Mouse (Mus musculus) left cerebral cortex, postnatal 10 days (tissue): ENCODE measurements around the gene Atp2b4. TPM values are rescaled to one million over a fixed set of nuclear protein-coding genes. Genes with fewer than 3 reads are reported as not detected.
"Not testable (repeated sequence)": the region's sequence is repeated elsewhere in the genome, so short reads cannot be mapped to it uniquely, and the experiment has no call there.

ENCODE experiments used
- DNase-seq, 2 experiments: peaks; one replicate each; pipeline ENCODE4 v3.0.0; 2021 to 2022; ENCODE audit warnings: low spot score in 2 of 2, mixed read lengths in 1 of 2; ENCODE audit errors: extremely low spot score in 1 of 2
- intact Hi-C: fragments of 180-260 bp; cut with DNase I; formaldehyde crosslinking; loops from one replicate; pipeline ENCODE4 v1.15.1; 2025
- total RNA-seq, 2 experiments: library from RNA; stranded (reverse); gene quantifications; 2 replicates each; pipeline ENCODE4 v1.2.3; 2021

Atp2b4 gene
- total RNA-seq, 2 experiments from 2014 or later, result 257 to 273 TPM

DNA sequence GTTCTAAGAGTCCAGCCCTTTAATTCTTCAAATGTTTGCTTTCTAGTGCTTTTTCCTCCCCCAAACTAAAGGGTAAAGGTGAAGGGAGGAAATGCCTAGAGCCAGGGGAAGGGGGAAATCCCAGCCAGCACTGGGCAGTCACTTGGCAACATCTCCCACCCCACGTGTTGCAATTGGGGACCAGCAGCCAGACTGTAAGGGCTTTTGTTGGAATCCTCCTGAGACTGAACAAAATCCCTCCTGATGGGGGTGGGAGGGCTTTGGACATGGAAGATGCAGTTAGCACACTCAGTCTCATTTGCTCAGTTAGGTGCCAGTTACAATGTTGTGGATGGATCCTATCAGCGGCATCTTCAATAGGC lies 87.9 kb downstream of the Atp2b4 start:
- intact Hi-C loops, result no loop called here
- no peak for DNase-seq

DNA sequence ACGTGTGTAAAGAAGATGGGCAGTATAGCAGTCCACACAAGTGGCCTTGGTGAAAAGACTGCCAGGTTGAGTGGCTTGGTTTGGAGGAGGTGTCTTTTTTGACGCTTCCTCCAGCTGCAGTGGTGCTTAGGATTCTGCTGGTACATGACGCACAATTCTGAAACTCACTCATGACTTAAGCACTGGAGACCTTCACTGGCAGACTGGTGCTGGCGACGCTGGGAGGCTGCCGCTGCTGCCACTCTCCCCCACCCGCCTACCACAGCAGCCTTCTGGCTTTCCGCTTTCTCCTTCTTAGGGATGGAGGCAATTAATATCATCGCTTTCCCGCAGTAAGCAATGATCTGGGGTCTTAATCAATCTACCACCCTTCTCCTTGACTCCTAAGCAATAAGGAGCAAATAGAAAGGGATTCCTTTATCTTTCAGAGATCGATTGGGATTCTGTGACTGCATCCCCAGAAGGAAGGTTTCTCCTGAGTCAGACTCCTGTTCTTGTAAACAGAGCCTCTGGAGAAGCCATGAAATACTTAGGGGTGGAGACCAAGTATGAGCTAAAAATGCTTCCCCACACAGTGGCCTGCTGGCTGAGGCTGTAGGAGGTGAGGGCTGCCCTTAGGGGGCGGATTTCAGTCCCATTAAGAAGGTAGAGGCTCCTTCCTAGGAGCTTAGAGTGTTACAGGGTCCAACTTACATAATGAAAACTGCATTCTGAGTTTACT lies 88.4 kb downstream of the Atp2b4 start:
- DNase-seq, result no peak
- intact Hi-C loops, result no loop called here

DNA sequence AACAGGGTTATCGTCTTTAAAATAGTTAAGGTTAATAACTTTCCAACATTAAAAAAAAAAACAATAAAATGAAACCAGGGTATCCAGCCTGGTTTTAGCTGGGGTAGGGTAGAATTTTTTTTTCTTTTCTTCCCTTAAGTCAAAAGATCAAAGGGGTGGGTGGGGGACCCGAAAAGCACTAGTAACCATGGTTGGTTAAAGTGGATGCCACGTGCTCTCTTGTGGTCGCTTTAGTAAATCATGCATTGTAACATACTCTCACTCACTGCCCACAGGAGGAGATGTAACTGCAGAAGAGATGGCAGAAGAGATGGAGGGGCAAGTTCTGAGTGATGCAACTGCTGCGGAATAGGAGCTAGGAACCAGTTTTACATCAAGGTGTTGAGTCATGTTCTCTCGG lies 89.5 kb downstream of the Atp2b4 start:
- intact Hi-C loops, result no loop called here

DNA sequence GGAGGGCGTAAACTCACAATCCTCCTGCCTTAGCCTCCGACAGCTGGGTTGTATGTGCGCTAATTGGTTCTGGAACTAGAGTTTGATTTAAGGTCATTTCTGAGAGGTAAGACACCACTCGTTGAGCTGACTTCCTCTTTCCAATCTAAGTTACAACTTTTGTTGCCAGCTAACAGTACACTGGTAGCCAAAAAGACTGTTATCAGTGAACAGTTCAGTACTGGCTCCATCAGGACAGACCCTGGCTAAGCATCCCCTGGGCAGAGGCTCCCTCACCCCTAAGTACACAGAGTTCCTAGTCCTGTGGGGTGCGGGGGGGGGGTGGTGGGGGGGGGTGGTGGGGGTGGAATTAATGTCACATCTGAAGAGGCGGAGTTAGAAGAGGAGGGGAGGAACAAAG lies 89.9 kb downstream of the Atp2b4 start:
- intact Hi-C loops, result no loop called here
- DNase-seq, result no peak

More for the DNA sequence above, 89.5 kb downstream of the Atp2b4 start:
- DNase-seq, result no peak

DNA sequence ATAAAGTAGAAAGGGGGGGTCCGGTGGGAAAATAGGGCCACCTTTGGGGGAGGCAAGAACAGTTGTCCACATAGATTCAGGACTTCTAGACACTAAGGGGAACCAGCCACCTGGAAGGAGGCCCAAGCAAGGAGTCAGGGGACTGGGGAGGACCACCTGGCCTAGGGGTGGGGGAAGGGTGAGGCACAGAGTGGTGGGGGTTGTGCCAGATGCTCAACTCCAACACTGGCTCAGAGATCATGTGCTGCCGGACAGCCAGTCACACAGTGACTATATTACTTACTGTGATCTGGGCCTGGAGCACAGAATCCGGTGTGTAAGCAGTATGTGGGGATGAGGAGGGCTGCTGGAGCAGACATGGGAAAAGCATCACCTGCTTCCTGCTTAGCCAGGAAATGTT lies 91.5 kb downstream of the Atp2b4 start:
- intact Hi-C loops, result no loop called here
- no peak for DNase-seq

DNA sequence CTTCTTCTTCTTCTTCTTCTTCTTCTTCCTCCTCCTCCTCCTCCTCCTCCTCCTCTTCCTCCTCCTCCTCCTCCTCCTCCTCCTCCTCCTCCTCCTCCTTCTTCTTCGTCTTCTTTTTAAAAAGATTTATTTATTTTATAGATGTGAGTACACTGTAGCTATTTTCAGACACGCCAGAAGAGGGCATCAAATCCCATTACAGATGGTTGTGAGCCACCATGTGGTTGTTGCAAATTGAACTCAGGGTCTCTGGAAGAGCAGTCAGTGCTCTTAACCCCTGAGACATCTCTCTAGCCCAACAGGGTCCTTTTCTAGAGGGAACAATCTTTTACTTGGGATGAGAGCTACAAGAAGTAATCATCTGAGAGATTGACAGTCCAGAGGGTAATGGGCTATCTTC lies 99.0 kb downstream of the Atp2b4 start:
- DNase-seq, intact Hi-C loops: not testable (repeated sequence)

DNA sequence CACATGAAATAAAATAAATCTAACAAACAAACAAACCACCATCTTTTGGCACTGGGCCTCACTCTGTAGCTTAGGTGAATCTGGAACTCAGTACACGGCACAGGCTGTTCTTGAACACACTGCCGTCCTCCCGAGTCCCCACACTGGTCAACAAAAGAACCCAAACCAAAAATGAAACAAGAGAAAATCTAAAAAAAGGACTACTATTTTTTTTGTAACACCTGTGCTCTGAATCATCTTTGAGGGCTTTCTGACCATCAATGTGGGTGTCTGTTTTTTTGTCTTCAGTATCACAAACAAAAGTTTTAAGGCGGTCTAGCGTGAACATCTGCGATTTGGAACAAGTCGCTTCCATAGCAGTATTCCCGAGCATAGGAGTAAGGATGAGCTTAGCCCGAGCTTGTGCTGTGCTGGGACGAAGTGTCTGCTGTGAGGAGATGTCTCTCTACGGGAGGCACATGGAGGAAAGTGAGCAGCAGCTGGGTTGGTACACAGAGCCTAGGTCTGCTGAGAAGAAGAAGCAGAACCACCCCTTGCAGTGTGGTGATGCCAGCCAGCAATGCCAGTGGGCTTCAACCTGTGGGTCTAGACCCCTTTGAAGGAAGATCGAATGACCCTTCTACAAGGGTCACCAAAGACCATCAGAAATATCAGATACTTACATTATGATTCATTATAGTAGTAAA lies 102.8 kb downstream of the Atp2b4 start:
- intact Hi-C loops, result no loop called here

DNA sequence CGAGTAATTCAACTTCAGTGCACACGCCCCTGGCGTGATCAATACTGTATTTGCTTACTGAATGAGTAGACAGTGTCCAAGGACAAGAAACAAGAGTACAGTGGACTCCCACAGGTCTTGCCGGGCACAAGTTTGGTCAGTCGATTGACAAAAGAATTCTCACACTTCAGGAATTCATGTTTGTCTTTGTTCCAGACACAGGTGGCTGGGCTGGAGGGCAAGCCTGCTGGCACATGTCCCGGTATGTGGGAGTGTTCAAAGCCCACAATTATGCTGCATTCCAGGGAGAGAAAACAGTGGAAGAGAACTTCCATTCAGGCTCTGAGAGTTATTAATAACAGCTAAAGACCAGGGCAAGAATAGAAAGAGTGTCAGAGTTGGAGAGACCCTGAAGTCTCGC lies 104.9 kb downstream of the Atp2b4 start:
- DNase-seq, result peak in 1 of 2 experiments; percentile 78
- intact Hi-C loops, result no loop called here

More for the DNA sequence above, 102.8 kb downstream of the Atp2b4 start:
- no peak for DNase-seq

DNA sequence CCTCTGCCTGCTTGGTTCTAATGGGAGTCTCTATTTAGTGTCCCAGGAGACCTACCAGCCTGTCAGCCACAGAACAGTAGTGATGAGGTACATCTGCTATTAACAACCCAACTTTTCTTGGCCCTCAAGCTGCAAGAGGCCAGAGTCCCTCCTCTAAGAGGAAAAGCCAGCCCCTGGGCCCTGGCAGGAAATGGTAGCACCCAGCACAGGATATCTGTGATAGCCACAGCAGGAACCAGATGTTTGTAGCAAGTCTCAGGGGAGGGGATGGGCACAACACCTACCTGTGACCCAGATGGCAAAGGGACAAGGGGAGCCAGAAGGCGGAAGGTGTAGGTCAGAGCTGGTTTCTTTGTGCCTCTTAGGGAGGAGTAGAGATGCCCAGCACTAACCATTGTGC lies 106.0 kb downstream of the Atp2b4 start:
- no peak for DNase-seq
- intact Hi-C loops, result no loop called here

DNA sequence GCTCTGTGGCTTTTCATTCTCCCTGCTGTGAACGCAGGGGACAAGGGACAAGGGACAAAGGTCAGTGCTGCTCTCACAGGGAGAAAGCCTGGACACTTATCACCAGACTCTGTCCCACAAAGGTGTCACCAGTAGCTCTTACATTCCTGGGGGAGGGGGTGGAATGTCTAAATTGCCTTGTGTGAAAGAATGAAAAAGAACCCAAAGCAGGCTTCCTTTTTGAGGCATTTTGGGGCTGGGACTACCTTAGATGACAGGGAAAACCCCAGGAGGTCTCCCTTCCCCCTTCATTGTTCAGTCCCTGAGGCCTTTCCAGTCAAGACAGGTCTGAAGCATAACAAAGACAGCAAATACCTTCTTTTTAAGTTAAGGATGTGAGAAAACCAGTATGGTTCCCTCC lies 106.5 kb downstream of the Atp2b4 start:
- intact Hi-C loops, result no loop called here
- DNase-seq, result no peak

DNA sequence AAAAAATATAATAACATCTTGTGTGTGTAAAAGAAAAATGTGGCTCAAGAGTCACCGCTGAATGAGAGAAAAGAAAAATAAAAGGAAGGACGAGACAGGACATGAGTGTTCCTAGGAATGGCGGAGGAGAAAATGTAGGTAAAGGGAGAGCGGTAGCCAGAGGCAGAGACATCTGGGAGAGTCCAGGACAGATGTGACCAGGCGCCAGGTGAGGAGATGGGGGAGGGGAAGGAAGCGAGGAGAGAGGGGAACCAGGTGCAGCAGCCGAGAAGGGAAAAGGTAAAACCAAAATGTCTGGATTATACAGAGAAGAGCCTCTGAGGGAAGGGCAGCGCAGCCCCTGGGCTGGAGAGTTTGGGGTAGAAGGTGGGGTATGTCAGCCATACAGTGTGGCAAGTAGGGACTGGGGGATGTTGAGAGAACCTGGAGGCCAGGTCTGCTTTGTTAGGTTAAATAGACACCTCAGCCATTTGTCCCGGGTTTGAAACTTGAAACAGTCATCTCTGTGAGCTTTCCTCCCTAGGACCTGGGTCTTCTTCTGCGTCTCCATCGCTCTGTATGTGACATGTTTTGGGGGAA lies 107.2 kb downstream of the Atp2b4 start:
- DNase-seq, result no peak
- intact Hi-C loops, result no loop called here

DNA sequence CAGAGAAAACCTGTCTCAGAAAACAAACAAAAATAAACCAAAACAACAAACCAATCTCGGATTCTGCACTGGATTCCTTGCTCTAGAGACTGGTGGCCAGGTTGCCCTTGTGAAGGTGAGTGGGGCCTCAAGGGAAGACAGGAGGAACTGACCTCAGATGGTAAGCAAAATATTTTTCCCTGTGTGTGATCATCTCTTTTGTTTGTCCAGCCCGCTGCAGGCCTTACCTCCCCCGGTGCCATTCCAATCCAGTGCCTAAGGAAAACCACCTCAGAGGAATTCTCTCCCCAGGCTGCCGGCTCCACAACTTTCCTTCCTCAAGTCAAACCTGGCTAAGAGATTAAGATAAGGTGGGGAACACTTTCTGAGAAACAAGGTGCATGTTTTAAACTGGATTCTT lies 108.6 kb downstream of the Atp2b4 start:
- DNase-seq, result no peak
- intact Hi-C loops, result no loop called here

DNA sequence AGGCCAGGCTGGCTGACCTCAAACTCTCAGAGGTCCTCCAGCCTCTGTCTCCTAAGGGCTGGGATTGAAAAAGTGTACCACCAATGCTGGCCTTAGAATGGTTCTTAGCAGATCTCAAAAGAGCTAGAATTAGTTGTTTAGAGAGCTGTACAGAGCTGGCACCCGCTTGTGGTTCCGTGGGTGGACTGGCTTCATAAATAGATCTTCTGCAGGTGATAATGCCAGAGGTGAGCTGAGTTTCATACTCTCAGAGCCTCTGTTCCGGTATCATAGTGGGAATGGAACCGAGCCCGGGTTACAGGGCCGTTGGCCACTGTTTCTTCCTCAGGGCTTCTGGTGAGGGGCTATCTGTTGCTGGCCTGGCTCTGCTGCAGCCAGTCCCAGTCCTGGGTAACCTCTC lies 109.8 kb downstream of the Atp2b4 start:
- intact Hi-C loops, result no loop called here
- DNase-seq, result no peak

DNA sequence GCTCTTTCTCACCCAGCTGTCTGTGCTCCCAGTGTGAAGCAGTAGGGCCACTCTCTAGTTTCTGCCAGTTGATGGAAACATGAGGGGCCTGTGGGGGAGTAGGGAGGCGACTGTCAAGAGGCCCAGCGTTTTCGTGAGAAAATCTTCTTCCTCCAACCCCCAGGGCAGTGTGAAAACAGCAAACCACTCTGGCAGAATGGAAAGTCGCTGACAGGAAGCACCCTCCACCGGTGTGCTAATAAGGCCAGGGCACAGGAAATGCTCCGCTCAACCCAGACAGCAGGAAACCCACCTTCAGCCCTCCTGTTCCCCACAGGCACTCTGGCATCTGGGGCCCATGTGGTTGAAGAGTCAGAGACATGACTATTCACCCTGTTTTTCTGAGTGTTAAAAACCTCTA lies 110.9 kb downstream of the Atp2b4 start, which contains the start of gene Lax1:
Gene Lax1 (minus strand): TSS at position 212 of the 400 bp plus-strand sequence.
- DNase-seq, result no peak
- intact Hi-C loops, result no loop called here

DNA sequence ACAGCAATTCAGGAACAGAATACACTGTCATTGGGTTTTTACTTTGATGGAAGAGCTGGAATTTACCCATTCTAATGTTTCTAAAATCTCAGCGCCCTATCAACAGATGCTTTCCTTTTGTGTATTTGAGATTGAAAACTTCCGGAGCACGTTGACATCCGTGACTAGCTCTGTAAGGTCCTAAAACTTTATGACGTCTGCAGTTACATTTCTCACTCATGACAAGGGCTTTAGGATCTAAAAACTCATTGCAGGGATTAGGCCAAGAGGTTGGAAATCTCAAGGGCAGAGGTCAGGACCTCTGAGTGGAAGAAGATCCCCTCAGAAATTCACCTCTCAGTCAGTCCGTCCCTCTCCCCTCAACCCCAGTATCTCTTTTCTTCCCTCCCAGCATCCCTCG lies 112.5 kb downstream of the Atp2b4 start:
- no peak for DNase-seq
- intact Hi-C loops, result no loop called here

DNA sequence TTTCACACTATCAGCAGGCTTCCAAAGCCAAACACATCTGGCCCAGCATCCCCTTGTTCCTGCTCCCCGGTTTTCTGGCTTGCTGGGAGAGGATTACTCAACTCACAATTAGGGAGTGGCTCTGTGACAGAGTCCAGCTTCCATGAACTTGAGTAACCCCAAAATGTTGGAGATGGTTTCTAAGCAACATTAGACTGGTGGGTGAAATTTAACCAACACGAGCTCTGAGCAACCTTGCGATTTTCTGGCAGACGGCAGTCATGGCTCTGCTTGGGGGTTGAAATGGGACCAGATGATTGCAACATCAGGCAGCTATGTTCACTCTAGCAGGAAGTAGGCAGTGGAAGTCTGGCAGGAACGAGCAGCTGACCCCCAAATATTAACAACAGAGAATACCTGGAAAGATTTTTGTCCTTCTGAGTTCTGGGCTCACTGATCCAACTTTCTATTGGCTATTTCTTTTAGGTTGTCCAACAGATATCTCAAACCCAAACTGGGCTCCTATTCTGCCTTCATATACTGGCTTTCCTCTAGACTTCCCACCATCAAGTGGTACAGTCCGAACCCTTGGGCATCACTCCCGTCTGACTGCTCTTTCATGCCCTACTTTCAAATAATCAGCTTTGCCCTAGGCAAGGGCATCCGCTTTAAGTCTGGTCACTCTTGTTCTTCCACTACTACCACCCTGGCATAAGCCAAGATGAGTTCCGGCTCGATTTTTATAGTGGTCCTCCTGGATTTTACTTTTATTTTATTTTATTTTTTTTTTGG lies 114.9 kb downstream of the Atp2b4 start:
- intact Hi-C loops, result no loop called here
- no peak for DNase-seq

DNA sequence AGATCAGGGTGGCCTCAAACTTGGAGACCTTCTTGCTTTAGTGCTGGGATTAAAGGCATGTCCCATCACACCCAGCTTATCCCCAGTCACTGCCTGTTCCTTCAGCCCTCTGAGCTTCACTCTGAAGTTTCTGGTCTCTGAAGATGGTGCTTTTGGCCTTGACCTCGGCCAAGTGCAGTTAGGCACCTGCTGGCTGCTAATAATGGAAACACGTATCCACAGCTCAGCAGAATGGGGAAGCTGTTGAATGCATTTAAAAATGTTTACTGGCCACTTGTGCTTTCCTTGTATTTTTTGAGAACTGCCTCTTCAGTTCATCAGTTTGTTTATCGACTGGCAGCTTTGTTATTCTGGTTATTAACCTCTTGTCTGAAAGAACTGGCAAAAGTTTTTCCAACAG lies 129.0 kb downstream of the Atp2b4 start:
- DNase-seq, result no peak
- intact Hi-C loops, result no loop called here

DNA sequence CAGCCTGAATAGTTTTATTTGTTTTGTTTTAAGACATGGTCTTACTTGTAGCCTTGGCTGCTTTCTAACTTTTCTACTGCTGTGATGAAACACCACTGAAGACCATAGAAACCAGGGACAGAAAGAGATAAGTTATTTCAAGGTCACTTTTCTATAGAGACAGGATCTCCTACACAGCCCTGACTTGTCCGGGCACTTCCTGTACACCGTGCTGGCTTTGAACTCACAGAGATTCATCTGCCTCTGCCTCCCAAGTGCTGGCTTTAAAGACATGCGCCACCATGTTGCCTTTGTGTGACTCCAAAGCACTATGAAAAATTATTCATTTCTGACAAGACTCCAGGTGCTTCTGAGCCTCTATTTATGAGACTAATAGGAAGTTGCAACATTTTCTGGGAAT lies 129.6 kb downstream of the Atp2b4 start:
- intact Hi-C loops, result no loop called here
- no peak for DNase-seq

DNA sequence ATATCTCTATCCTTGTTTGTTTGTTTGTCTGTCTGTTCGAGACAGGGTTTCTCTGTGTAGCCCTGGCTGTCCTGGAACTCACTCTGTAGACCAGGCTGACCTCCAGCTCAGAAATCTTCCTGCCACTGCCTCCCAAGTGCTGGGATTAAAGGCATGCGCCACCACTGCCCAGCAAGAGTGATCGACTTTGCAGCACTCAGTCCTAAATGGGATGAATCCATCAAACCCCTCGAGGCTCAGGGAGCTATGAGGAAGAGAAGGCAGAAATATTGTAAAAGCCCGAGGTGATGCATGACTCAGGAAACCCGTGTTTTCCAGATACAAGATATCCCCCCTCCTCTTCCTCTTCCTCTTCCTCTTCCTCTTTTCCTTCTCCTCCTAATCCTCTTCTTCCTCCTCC lies 130.1 kb downstream of the Atp2b4 start:
- DNase-seq, result no peak
- intact Hi-C loops, result no loop called here

DNA sequence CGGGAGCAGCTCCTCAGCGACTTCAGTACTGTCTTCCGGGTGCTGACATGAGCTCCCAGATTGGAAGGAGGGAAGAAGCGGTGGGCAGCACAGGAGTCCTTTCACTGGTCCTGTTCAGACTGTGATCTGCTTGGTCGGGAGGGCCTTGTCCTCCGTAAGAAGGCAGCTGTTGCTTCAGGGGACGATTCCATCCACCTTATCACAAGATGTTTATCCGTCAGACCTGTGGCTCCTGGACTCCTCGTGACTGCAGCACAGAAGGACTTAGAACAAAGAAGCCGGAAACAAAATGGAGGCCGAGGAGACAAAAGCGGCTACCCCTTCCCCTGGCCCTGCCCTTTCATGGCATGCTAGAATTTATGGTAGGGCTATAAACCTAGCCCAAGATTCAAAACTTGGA lies 130.7 kb downstream of the Atp2b4 start:
- DNase-seq, result no peak

More for the DNA sequence above, 130.7 kb downstream of the Atp2b4 start:
- intact Hi-C loops, result no loop called here
